Mouse (Mus musculus) MEL (cell line): ENCODE data around the gene Gm28635. TPM values are rescaled to one million over a fixed set of nuclear protein-coding genes. Genes with fewer than 3 reads are reported as not detected.

Source experiments
- DNase-seq: peaks from one replicate; pipeline ENCODE4 v3.0.0; 2011; ENCODE audit warnings: low read depth, low spot score
- H3K27ac ChIP-seq: 2 replicates; pipeline ENCODE4 v1.5.1; 2012; ENCODE audit warnings: low read depth, mild to moderate bottlenecking, control low read depth, low read length, moderate library complexity; ENCODE audit not compliant: control insufficient read depth
- H3K27me3 ChIP-seq, 2 experiments: fragments of 150-350 bp in 1 of 2; sonication (generic) in 1 of 2; 2 replicates each; pipeline ENCODE4 v1.6.1; 2012; ENCODE audit warnings: low read length in 2 of 2, mild to moderate bottlenecking in 2 of 2, improper control_type of control experiment in 1 of 2, moderate library complexity in 1 of 2; ENCODE audit not compliant: insufficient read depth in 2 of 2, control insufficient read depth in 1 of 2
- H3K36me3 ChIP-seq, 2 experiments: 2 replicates each; pipeline ENCODE4 v1.6.1; 2012 to 2014; ENCODE audit warnings: low read length in 2 of 2, improper control_type of control experiment in 1 of 2, inconsistent platforms in 1 of 2, mild to moderate bottlenecking in 1 of 2; ENCODE audit not compliant: insufficient read depth in 2 of 2, control insufficient read depth in 1 of 2
- H3K4me1 ChIP-seq, 2 experiments: fragments of 150-350 bp in 1 of 2; sonication (generic) in 1 of 2; 2 replicates each; pipeline ENCODE4 v1.6.1; 2012; ENCODE audit warnings: low read length in 2 of 2, improper control_type of control experiment in 1 of 2, mild to moderate bottlenecking in 1 of 2; ENCODE audit not compliant: insufficient read depth in 2 of 2, control insufficient read depth in 1 of 2
- H3K4me3 ChIP-seq, 2 experiments: fragments of 150-350 bp in 1 of 2; sonication (generic) in 1 of 2; 2 replicates each; pipeline ENCODE4 v1.5.1; 2012; ENCODE audit warnings: low read depth in 2 of 2, low read length in 2 of 2, mild to moderate bottlenecking in 2 of 2, moderate library complexity in 2 of 2, control low read depth in 1 of 2, improper control_type of control experiment in 1 of 2; ENCODE audit not compliant: control insufficient read depth in 1 of 2, insufficient read depth in 1 of 2
- H3K79me2 ChIP-seq: 2 replicates; pipeline ENCODE4 v1.6.1; 2012; ENCODE audit warnings: mild to moderate bottlenecking, low read length, moderate library complexity; ENCODE audit not compliant: control insufficient read depth, poor library complexity, insufficient read depth
- H3K9ac ChIP-seq: 2 replicates; pipeline ENCODE4 v1.6.1; 2012; ENCODE audit warnings: low read depth, mild to moderate bottlenecking, control low read depth, low read length, moderate library complexity; ENCODE audit not compliant: control insufficient read depth, poor library complexity, severe bottlenecking
- H3K9me3 ChIP-seq: fragments of 150-350 bp; sonication (generic); replicated peaks from 2 replicates; pipeline ENCODE4 v1.6.1; 2012; ENCODE audit warnings: mild to moderate bottlenecking, low read length, improper control_type of control experiment, moderate library complexity; ENCODE audit not compliant: insufficient read depth
- BHLHE40 ChIP-seq: IDR thresholded peaks from 2 replicates; pipeline ENCODE4 v1.6.1; 2012; ENCODE audit warnings: low read depth, mild to moderate bottlenecking, inconsistent platforms, low read length, improper control_type of control experiment, borderline replicate concordance
- CHD1 ChIP-seq: IDR thresholded peaks from 2 replicates; pipeline ENCODE4 v1.6.1; 2012; ENCODE audit warnings: low read depth, mild to moderate bottlenecking, inconsistent platforms, low read length, improper control_type of control experiment
- CHD2 ChIP-seq: IDR thresholded peaks from 2 replicates; pipeline ENCODE4 v1.6.1; 2011; ENCODE audit warnings: low read length, improper control_type of control experiment
- CTCF ChIP-seq, 3 experiments: IDR thresholded peaks in 2 of 3; conservative IDR thresholded peaks in 1 of 3; 2 replicates each; pipeline ENCODE4 v1.5.1; 2011 to 2012; ENCODE audit warnings: low read length in 3 of 3, low read depth in 2 of 3, mild to moderate bottlenecking in 2 of 3, improper control_type of control experiment in 1 of 3, inconsistent platforms in 1 of 3, mixed read lengths in 1 of 3, moderate library complexity in 1 of 3; ENCODE audit not compliant: control insufficient read depth in 1 of 3, insufficient read depth in 1 of 3, poor library complexity in 1 of 3, severe bottlenecking in 1 of 3
- ELF1 ChIP-seq: IDR thresholded peaks from 2 replicates; pipeline ENCODE4 v1.6.1; 2014; ENCODE audit warnings: low read depth, mild to moderate bottlenecking, inconsistent platforms, low read length, improper control_type of control experiment, moderate library complexity
- EP300 ChIP-seq, 2 experiments: IDR thresholded peaks; 2 replicates each; pipeline ENCODE4 v1.6.1; 2011; ENCODE audit warnings: improper control_type of control experiment in 2 of 2, low read length in 2 of 2, low read depth in 1 of 2, mild to moderate bottlenecking in 1 of 2
- ETS1 ChIP-seq: IDR thresholded peaks from 2 replicates; pipeline ENCODE4 v1.6.1; 2012; ENCODE audit warnings: low read depth, mild to moderate bottlenecking, inconsistent platforms, low read length, improper control_type of control experiment, moderate library complexity
- GATA1 ChIP-seq: IDR thresholded peaks from 2 replicates; pipeline ENCODE4 v1.6.1; 2011; ENCODE audit warnings: low read depth, low read length, improper control_type of control experiment
- JUND ChIP-seq: IDR thresholded peaks from 2 replicates; pipeline ENCODE4 v1.6.1; 2011; ENCODE audit warnings: low read depth, mild to moderate bottlenecking, improper control_type of control experiment, low read length
- KAT2A ChIP-seq: conservative IDR thresholded peaks from 2 replicates; pipeline ENCODE4 v1.6.1; 2012; ENCODE audit warnings: low read depth, low read length, improper control_type of control experiment, inconsistent platforms
- MAFK ChIP-seq: IDR thresholded peaks from 2 replicates; pipeline ENCODE4 v1.6.1; 2011; ENCODE audit warnings: low read depth, mild to moderate bottlenecking, low read length, improper control_type of control experiment, borderline replicate concordance
- MAX ChIP-seq: IDR thresholded peaks from 2 replicates; pipeline ENCODE4 v1.6.1; 2011; ENCODE audit warnings: low read length, improper control_type of control experiment
- MAZ ChIP-seq: IDR thresholded peaks from 2 replicates; pipeline ENCODE4 v1.6.1; 2012; ENCODE audit warnings: low read depth, mild to moderate bottlenecking, inconsistent platforms, low read length, improper control_type of control experiment
- MEF2A ChIP-seq: IDR thresholded peaks from 2 replicates; pipeline ENCODE4 v1.6.1; 2014; ENCODE audit warnings: low read depth, mild to moderate bottlenecking, inconsistent platforms, low read length, improper control_type of control experiment; ENCODE audit not compliant: poor library complexity, insufficient replicate concordance, severe bottlenecking; ENCODE audit errors: extremely low read depth
- MYB ChIP-seq: IDR thresholded peaks from 2 replicates; pipeline ENCODE4 v1.6.1; 2011; ENCODE audit warnings: mild to moderate bottlenecking, low read depth, low read length, improper control_type of control experiment
- MYC ChIP-seq: IDR thresholded peaks from 2 replicates; pipeline ENCODE4 v1.6.1; 2011; ENCODE audit warnings: low read depth, mild to moderate bottlenecking, low read length, improper control_type of control experiment, moderate library complexity
- RAD21 ChIP-seq: IDR thresholded peaks from 2 replicates; pipeline ENCODE4 v1.6.1; 2011; ENCODE audit warnings: mild to moderate bottlenecking, low read depth, low read length, improper control_type of control experiment
- RCOR1 ChIP-seq: IDR thresholded peaks from 2 replicates; pipeline ENCODE4 v1.6.1; 2012; ENCODE audit warnings: low read depth, mild to moderate bottlenecking, inconsistent platforms, low read length, improper control_type of control experiment
- SMC3 ChIP-seq: IDR thresholded peaks from 2 replicates; pipeline ENCODE4 v1.6.1; 2011; ENCODE audit warnings: low read depth, low read length, improper control_type of control experiment
- TAL1 ChIP-seq: IDR thresholded peaks from 2 replicates; pipeline ENCODE4 v1.6.1; 2012; ENCODE audit warnings: mild to moderate bottlenecking, inconsistent platforms, low read length, moderate library complexity, mixed read lengths
- TBP ChIP-seq: IDR thresholded peaks from 2 replicates; pipeline ENCODE4 v1.8.0; 2011; ENCODE audit warnings: low read depth, low read length, improper control_type of control experiment
- TCF12 ChIP-seq: IDR thresholded peaks from 2 replicates; pipeline ENCODE4 v1.6.1; 2014; ENCODE audit warnings: low read depth, mild to moderate bottlenecking, inconsistent platforms, low read length, improper control_type of control experiment, moderate library complexity
- USF1 ChIP-seq: IDR thresholded peaks from 2 replicates; pipeline ENCODE4 v1.6.1; 2014; ENCODE audit warnings: low read depth, mild to moderate bottlenecking, inconsistent platforms, low read length, improper control_type of control experiment, moderate library complexity
- ZC3H11A ChIP-seq: IDR thresholded peaks from 2 replicates; pipeline ENCODE4 v1.6.1; 2012; ENCODE audit warnings: low read depth, mild to moderate bottlenecking, inconsistent platforms, low read length, improper control_type of control experiment
- ZKSCAN1 ChIP-seq: IDR thresholded peaks from 2 replicates; pipeline ENCODE4 v1.6.1; 2012; ENCODE audit warnings: low read depth, mild to moderate bottlenecking, inconsistent platforms, low read length, improper control_type of control experiment, moderate library complexity
- ZMIZ1 ChIP-seq: IDR thresholded peaks from 2 replicates; pipeline ENCODE4 v1.6.1; 2012; ENCODE audit warnings: low read depth, mild to moderate bottlenecking, inconsistent platforms, low read length, improper control_type of control experiment, moderate library complexity
- polyA plus RNA-seq, 2 experiments: library from polyadenylated mRNA; stranded (reverse) in 1 of 2; unstranded in 1 of 2; fragments of >175 nt in 1 of 2; fragments of >200 nt in 1 of 2; gene quantifications; 2 replicates each; pipeline versions ENCODE4 v1.2.1 to v1.2.4; 2012; ENCODE audit warnings: low replicate concordance in 2 of 2, low read depth in 1 of 2; ENCODE audit not compliant: insufficient read length in 2 of 2, insufficient read depth in 1 of 2, missing spikeins in 1 of 2
- total RNA-seq: library from RNA; depleted of rRNA; stranded (reverse); fragments of 300-350 nt; gene quantifications from 2 replicates; pipeline ENCODE4 v1.2.3, GENCODE M21; 2012

The Gm28635 gene
- total and polyA plus RNA-seq, 3 experiments: 0.19 TPM; not detected in 2

GRCm38 (mm10) chr2:84660253-84660652, 17.6 kb downstream of the Gm28635 start:
- H3K79me2 ChIP-seq: no peaks in the 10 kb centered on the region
- no peak overlapping the region for H3K27ac ChIP-seq
- H3K4me1 ChIP-seq: no peaks in the 10 kb centered on the region; a peak in 1 of 4 replicates
- H3K9me3 ChIP-seq: no peaks in the 10 kb centered on the region
- H3K36me3 ChIP-seq: no peaks in the 10 kb centered on the region
- TF ChIP-seq RCOR1 (no peak), ETS1 (no peak), TCF12 (no peak), RAD21 (peak; percentile 64), SMC3 (peak; percentile 97), USF1 (no peak), CTCF (IDR thresholded peaks at IDR 0.05 in 2 of 3, conservative IDR thresholded peaks at IDR 0.05 in 1 of 3; ENCODE audit: control insufficient read depth in 1 of 3, insufficient read depth in 1 of 3, low read depth in 2 of 3, low read length in 3 of 3, poor library complexity in 1 of 3, severe bottlenecking in 1 of 3) (peak; percentile 40 to 87 (median 56)), TAL1 (no peak), ZKSCAN1 (no peak), TBP (no peak), ELF1 (peak; percentile 55; the same call in 1 of the 2 replicates), ZC3H11A (peak; percentile 62), CHD2 (no peak)
- TF ChIP-seq, all 39 proteins: peak for 5
- DNase-seq: peak; percentile 85
- H3K27me3 ChIP-seq: no peaks in the 10 kb centered on the region
- no peak overlapping the region for H3K9ac ChIP-seq
- no peak overlapping the region for H3K4me3 ChIP-seq

- Histone ChIP-seq H3K4me1 (no peaks in the 10 kb centered on the region; a peak in 1 of 4 replicates), H3K27me3 (no peaks in the 10 kb centered on the region), H3K9ac (no peak within 1 kb of the TSS), H3K9me3 (no peaks in the 10 kb centered on the region), H3K4me3 (no peak within 1 kb of the TSS), H3K36me3 (no peaks in the 10 kb centered on the region), H3K79me2 (no peaks in the 10 kb centered on the region), H3K27ac (no peak within 1 kb of the TSS)
- no peak for DNase-seq
- TF ChIP-seq ETS1: no peak
- no peak for TF ChIP-seq EP300 (IDR thresholded peaks at IDR 0.05; ENCODE audit: low read depth in 1 of 2, low read length in 2 of 2)
- no peak for TF ChIP-seq CHD1
- TF ChIP-seq KAT2A: no peak
- TF ChIP-seq, all 39 proteins: peak for 0
These were observed 19.0 kb downstream of the Gm28635 start, which contains the start of gene Btbd18 for GRCm38 (mm10) chr2:84658806-84659205. Gene Btbd18, plus strand, starts transcription at chr2:84659079.

- DNase-seq: peak; percentile 62
- Histone ChIP-seq H3K36me3 (0 out of 4 replicates have a peak, but pooled peaks cover 0 to 2% of the 10 kb centered on the region in 2 experiments), H3K9me3 (no peaks in the 10 kb centered on the region), H3K4me1 (no peaks in the 10 kb centered on the region; a peak in 1 of 4 replicates), H3K4me3 (no peak overlapping the region), H3K27ac (no peak overlapping the region), H3K79me2 (no peaks in the 10 kb centered on the region), H3K27me3 (no peaks in the 10 kb centered on the region), H3K9ac (no peak overlapping the region)
- no peak for TF ChIP-seq MAFK
- no peak for TF ChIP-seq RAD21
- TF ChIP-seq MAX: no peak
- TF ChIP-seq MEF2A: no peak
- 0 out of 2 replicates have a peak, but pooled peaks have one; percentile 12 for TF ChIP-seq GATA1
- peak; percentile 77; the same call in 1 of the 2 replicates for TF ChIP-seq RCOR1
- TF ChIP-seq MYC: 0 out of 2 replicates have a peak, but pooled peaks have one; percentile 39
- TF ChIP-seq ZMIZ1: no peak
- no peak for TF ChIP-seq BHLHE40
- TF ChIP-seq TCF12: 0 out of 2 replicates have a peak, but pooled peaks have one; percentile 7
- no peak for TF ChIP-seq MYB
- no peak for TF ChIP-seq ZC3H11A
- no peak for TF ChIP-seq JUND
- TF ChIP-seq MAZ: no peak
These were observed 22.0 kb downstream of the Gm28635 start for GRCm38 (mm10) chr2:84655864-84656263.
